Mouse (Mus musculus): ENCODE data around the gene Uhrf1bp1l.

DNA sequence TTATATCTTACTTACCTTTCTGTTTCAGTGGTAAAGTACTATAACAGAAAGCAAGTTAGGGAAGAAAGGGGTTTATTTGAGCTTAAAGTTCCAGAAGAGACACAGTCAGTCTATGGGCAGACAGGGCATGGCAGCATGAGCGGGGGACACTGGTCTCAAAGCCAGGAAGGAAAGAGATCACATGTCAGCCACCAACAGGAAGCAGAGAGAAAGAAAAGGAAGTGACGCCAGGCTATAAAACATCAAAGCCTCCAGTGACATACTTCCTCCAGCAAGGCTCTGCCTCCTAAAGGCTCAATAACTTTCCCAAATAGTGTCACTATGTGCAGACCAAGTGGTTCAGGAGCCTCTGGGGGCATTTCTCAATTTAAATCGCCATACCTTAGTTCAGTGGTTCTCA, 124.0 kb downstream of the Uhrf1bp1l start:
- TF ChIP-seq CTCF (conservative IDR thresholded peaks at IDR 0.05; ENCODE audit: low read length) (no peak), NANOG (IDR thresholded peaks at IDR 0.05; ENCODE audit: borderline replicate concordance, low read length) (no peak)
